Mouse (Mus musculus): ENCODE measurements around the gene Gm10271.
A peak's percentile ranks its signal among the peaks of the same experiment; 100 is the strongest.

Gm10271 gene

GRCm38 (mm10) chr10:116972509-116972908 is at the start of gene Gm10271:
Gene Gm10271, minus strand, starts transcription at chr10:116972609.
- no peak for DNase-seq (ENCODE audit: low spot score in 2 of 2)

- DNase-seq (ENCODE audit: low spot score in 2 of 2) = peak; percentile 8 to 33
Observed at GRCm38 (mm10) chr10:117021020-117021754, 48.8 kb upstream of the Gm10271 start.

- no peak for DNase-seq (ENCODE audit: low spot score in 2 of 2)
Observed at GRCm38 (mm10) chr10:117018281-117018840, 46.0 kb upstream of the Gm10271 start.

DNA sequence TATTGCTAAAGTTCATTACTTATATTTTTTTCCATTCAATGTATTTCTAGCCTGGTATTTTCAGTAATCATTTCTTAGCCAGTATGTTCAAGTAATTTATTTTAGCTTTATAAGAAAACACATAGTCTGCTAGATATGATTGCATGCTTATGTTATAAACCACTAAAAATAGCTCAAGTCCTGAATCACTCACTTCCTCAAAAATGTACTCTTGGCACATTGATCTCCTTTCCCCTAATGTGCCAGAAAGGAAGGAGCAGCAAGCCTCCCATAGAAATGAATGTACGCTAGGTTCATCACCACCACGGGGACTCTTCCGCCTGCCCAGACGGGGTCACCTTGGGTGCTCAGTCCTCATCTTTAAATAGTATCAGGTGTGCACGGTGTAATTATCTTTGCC is 42.2 kb upstream of the Gm10271 start:
- no peak for DNase-seq (ENCODE audit: low spot score in 2 of 2)

DNA sequence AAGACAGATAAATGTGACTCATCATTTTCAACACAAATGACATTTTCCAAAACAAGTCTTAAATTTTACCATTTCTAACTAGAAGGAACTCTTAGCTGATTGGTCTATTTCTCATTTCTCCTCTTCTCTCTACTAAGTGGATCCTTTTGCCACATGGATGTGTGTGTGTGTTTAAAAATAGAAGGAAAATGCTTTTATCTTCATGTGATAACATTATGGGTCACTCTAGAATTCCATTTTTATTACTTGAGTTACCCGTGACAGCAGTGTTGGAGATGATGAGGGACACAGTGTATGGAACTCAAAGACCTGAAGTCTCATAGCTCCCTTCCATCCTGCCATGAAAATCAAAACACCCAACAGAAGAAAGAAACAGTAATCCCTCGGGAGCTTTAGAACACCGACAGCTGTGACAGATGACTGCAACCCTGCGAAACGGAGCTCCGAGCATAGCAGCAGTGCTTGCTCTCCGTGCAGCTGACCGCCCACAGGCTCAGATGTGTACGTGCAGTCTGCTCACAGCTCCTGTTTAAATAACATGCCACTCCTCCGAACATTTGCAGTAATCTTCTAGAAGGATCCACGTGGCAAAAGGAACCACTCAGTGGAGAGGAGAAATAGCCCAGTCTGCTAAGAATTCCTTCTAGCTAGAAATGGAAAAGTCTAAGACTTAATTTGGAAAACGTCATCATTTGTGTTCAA is 41.4 kb upstream of the Gm10271 start:
- DNase-seq (ENCODE audit: low spot score in 2 of 2) = no peak

- no peak for DNase-seq (ENCODE audit: low spot score in 2 of 2)
Observed at GRCm38 (mm10) chr10:117011047-117011446, 38.6 kb upstream of the Gm10271 start.

GRCm38 (mm10) chr10:117009691-117010090 is 37.3 kb upstream of the Gm10271 start:
- DNase-seq (ENCODE audit: low spot score in 2 of 2) = no peak

DNA sequence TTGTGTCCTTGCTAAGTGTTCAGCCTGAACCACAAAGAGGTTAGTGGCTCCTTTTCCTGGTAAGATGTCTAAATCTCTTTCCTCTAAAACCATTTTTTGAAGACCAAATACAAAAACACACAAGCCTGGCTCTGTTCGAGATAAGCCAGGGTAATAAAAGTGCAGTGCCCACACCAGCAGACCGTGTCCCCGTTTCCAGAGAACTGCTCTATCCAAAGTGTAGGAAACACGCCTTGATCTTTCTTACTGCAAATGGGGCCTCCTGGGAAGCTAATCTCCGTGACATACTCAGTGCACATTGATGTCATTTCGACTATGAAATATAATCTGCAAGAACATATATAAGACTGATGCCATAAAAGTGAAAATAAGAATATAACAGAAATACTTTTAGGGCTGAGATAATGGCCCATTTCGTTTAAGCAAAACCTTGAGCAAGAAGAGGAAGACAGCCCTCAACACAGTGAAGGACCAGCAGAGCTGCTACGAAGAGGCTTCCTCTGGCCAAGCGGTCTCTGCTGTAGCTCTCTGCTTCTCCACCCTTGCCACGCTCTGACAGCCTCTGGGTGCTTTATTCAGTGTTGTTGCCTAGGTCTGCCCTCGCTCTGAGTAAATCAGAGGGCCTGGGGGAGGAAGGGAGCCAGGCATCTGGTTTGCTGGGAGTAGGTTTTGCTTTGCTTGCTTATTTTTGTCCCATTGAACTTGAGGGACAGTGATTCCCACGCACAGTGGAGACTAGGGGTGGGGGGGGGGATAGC is 33.5 kb upstream of the Gm10271 start:
- DNase-seq (ENCODE audit: low spot score in 2 of 2) = no peak

DNA sequence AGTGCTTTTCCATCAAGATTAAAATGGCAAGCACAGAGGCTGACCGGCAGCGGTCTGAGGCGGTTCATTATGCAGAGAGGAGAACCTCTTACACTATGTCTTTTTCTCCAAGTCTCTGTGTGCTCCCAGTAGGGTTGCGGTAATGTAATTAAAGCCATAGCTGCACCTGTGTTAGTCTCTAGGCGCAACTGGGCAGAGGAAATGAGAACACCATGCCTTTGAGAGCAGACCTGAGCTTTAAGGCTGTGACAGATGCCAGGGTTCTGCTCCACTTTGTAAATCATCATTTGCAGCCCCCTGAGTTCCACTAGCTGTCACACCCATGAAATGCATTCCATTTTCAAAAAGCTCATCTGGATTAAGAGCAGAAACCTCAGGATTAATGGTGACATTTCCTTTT is 32.3 kb upstream of the Gm10271 start:
- no peak for DNase-seq (ENCODE audit: low spot score in 2 of 2)

DNA sequence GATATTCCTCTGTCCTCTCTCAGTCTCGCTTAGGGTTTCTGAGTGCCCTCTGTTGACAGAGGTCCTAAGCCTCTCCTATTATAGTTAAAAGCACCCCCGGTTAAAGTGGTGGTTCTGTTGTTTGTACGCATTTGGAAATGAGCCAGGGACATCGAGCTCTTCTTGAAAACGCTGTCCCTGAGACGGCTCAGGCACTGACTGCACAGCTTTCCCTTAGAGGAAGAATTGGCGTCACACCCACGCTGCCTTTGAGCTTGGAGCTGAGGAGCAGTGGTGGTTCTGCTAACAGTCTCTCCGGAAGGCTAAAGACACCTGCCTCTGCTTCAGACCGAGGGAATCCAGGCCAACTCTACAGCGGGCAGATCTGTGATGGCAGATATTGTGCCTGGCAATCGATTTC is 28.6 kb upstream of the Gm10271 start:
- DNase-seq (ENCODE audit: low spot score in 2 of 2) = no peak

DNA sequence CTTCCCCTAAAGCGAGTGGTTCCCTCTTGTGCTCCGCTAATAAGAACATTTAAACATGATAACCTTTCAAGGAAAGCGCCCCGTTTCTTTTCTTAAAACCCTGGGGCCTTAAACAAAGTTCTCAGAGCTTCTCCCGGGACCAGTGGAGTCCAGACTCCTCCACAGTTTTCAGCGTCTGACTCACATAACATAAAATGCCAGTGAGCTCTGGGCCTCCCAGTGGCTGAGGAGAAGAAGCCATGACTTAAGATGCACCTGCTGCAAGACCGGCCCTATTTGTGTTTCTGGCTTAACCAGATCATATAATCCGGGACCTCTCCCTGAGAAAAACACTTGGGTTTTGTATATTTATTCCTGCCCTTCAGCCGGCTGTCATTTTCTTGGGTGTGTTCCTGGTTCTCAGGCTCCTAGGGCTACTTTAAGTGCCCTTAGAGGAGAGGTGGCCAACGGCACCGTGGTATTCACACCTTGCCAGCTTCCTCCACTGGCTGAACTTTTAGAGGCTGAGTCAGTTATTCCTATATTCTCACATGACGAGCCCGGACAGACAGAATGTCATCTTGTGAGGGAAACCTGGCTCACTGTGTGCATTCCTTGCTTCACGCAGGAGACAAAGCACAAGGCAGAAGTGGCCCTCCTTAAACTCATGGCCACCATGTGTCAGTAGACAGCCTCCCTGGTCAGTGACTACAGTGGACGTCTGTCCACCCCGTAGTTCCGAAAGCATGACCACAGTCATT is 26.5 kb upstream of the Gm10271 start:
- no peak for DNase-seq (ENCODE audit: low spot score in 2 of 2)

- DNase-seq (ENCODE audit: low spot score in 2 of 2) = peak; percentile 47 to 72
Observed at GRCm38 (mm10) chr10:116996236-116996600, 23.8 kb upstream of the Gm10271 start.

DNA sequence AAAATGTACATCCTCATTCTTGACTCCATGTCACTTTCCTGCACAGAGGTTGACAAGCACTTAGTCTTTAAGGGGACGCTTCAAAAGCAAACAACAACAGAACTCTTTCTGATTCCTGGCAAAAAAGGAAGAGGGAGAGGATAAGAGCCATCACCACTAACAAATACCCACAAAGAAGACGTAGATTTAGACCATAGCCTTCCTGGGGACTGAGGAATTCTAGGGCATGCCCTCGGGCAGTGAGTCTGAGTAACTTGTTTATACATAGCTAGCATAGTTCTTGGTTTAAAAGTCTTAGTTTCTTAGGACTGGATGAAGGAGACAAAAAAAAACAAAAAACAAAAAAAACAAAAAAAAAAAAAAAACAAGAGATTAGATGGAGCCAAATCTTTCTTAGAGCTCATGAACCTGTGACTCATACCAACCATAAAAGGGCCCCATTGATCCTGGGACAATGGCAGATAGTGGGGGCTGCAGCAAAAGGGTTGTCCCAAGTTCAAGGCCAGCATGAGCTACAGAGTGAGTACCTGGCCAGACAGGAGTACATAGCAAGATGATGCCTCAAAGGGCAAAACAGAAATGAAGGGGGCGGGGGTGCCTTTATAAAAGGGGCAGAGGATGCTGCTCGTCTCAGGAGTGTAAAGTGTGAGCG is 23.3 kb upstream of the Gm10271 start:
- DNase-seq (ENCODE audit: low spot score in 2 of 2) = no peak

- DNase-seq (ENCODE audit: low spot score in 2 of 2) = no peak
Observed at GRCm38 (mm10) chr10:116995162-116995561, 22.8 kb upstream of the Gm10271 start.

DNA sequence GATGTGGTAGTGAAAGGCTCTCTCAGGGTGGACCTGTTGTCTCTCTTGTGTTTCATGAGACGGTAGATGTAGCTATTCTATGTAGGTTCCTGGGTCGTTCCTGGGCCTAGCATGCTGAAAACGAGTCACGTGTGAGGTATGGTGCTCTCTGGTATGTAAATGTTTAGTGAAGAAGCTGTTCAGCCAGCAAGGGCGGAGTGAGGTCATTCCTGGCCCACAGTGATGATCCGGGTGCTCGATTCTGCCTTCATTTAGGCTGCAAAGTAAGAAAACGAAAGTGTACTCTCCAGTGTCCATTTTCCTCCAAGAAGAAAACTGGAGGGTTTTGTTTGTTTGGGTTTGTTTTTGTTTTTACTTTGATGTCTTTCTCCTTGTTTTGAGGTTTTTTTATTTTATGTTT is 21.6 kb upstream of the Gm10271 start:
- no peak for DNase-seq (ENCODE audit: low spot score in 2 of 2)

DNA sequence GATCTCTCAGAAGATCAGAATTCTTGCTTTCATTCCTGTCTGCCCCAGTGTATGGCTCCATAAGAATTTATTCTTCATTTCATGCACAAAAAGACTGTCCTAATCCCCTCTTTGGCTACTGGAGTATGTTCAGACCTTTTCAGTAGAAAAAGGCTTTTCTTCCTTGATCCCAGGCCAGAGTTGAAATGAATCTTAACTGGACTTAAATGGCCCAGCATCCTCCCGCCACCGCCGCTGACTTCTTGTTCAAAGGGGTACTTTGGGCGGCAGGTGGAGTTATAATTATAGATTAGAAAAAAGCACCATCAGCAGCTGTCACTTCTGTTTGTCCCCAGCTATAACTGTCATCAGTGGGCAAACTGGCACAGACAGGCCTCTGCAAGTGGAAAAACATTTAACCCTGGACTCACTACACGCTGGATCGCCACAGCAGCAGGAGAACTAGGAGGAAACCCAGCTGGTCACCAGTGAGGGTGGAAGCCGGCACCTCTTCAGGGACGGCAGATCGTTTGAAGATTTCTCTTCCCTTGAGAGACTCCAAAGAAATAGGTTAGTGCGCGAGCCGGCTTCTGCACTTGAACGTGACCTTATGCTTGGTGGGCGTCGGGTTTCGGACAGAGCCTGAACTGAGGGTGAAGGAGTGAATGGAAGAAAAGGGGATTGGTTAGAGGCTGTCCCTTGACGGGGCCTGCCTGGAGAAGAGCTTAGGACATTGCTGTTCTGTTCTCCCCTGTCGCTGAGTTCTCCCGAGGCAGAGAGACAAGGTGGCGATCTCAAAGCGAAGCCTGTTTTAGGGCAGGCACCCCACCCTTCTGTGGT is 14.1 kb upstream of the Gm10271 start, which contains the start of gene Best3:
Best3 (plus strand) TSS at position 51 of the 819 bp plus-strand sequence.
- peak in 1 of 2 experiments; percentile 5 for DNase-seq (ENCODE audit: low spot score in 2 of 2)

- no peak for DNase-seq (ENCODE audit: low spot score in 2 of 2)
Observed at GRCm38 (mm10) chr10:116984836-116985235, 12.4 kb upstream of the Gm10271 start.

DNA sequence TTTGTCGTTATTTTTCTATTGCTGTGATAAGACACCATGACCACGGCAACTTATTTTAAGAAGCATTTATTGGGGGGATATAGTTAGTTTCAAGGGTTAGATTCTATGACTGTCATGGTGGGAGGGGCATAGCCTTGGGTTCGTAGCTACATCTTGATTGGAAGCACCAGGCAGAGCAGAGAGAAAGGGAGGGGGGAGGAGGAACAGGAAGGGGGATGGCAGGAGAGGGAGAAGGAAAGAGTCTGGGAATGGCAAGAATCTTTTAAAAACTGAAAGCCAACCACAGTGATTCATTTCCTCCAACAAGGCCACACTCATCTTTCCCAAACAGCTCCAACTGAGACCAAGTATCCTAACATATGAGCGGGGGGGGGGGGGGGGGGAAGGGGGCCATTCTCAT is 10.1 kb upstream of the Gm10271 start:
- DNase-seq (ENCODE audit: low spot score in 2 of 2) = no peak

DNA sequence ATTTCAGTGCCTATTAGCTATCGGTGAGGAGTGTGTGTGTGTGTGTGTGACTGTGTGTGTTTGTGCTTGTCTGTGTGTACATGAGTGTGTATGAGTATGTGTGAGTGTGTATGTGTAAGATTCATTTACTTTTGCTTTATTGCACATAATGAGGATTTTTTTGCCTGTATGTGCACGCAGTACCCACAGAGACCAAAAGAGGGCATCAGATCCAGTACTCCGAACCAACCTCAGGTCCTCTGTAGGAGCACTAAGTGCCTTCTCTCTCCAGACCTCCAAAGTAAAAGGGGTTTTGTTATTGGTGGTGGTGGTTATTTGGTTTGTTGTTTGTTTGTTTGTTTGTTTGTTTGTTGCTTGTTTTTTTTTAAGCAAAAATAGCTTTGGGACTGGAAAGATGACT is 8.5 kb upstream of the Gm10271 start:
- DNase-seq (ENCODE audit: low spot score in 2 of 2) = peak in 1 of 2 experiments; percentile 30

DNA sequence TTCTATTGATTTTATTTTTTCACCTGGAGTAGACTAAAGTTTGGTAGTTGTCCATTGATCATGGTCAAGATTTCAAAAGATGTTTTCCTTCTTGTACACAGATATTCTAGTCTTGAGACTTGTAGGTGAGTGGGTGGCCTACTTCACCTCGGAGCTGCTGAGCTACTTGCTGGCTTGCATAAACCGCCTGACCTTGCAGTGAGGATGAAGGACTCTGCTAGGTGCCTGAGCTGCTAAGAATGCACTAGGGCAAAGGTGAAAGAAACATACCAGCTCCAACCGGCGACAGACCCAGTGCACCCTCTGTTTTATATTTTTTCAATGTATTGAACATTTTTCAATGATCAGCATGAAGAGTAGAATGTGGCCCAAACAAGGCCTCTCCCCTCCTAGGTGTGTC is 7.9 kb upstream of the Gm10271 start:
- DNase-seq (ENCODE audit: low spot score in 2 of 2) = no peak
